Mouse (Mus musculus) megakaryocyte, embryonic 14.5 days (primary cell): ENCODE measurements around the gene Actbl2.

Experiments used
- FLI1 ChIP-seq: IDR thresholded peaks from 2 replicates; pipeline ENCODE4 v1.6.1; 2012; ENCODE audit warnings: low read length, inconsistent platforms, mixed read lengths
- GATA1 ChIP-seq: IDR thresholded peaks from 3 replicates; pipeline ENCODE4 v1.6.1; 2012; ENCODE audit warnings: mixed read lengths, low read length, inconsistent platforms, borderline replicate concordance

GRCm38 (mm10) chr13:111258016-111258415 lies 3.2 kb downstream of the Actbl2 start:
- TF ChIP-seq GATA1 (no peak), FLI1 (no peak)
